Mouse (Mus musculus) bone marrow macrophage, adult 2 months (primary cell): ENCODE results near the gene Gm10491. TPM values are rescaled to one million over a fixed set of nuclear protein-coding genes. Genes with fewer than 3 reads are reported as not detected.

Experiments used
- H3K27ac ChIP-seq: 2 replicates; pipeline ENCODE4 v1.5.1; 2012; ENCODE audit warnings: low read depth, low read length; ENCODE audit not compliant: insufficient read depth
- H3K4me1 ChIP-seq: 2 replicates; pipeline ENCODE4 v1.6.1; 2012; ENCODE audit warnings: low read length; ENCODE audit not compliant: control insufficient read depth, insufficient read depth
- H3K4me3 ChIP-seq: 2 replicates; pipeline ENCODE4 v1.5.1; 2012; ENCODE audit warnings: mild to moderate bottlenecking, low read length, moderate library complexity; ENCODE audit not compliant: insufficient read depth
- CTCF ChIP-seq: IDR thresholded peaks from 2 replicates; pipeline ENCODE4 v1.5.1; 2012; ENCODE audit warnings: low read depth, mild to moderate bottlenecking, low read length, moderate library complexity
- POLR2A ChIP-seq: IDR thresholded peaks from 2 replicates; pipeline ENCODE4 v1.6.1; 2012; ENCODE audit warnings: mild to moderate bottlenecking, low read depth, low read length, borderline replicate concordance
- polyA plus RNA-seq: library from polyadenylated mRNA; stranded (reverse); fragments of >200 nt; gene quantifications from 2 replicates; pipeline ENCODE4 v1.2.4, GENCODE M21; 2012; ENCODE audit not compliant: missing spikeins, insufficient read depth, insufficient read length

Gene Gm10491
- polyA plus RNA-seq, 1 experiment = not detected

GRCm38 (mm10) chrX:7879819-7880218 lies 27.8 kb downstream of the Gm10491 start:
- Histone ChIP-seq H3K27ac (no peak overlapping the region), H3K4me3 (no peak overlapping the region), H3K4me1 (peaks cover 5% of the 10 kb centered on the region; the same call in 1 of the 2 replicates)
- TF ChIP-seq CTCF (0 out of 2 replicates have a peak, but pooled peaks have one; percentile 9), POLR2A (no peak)

- 0 out of 2 replicates have a peak overlapping the region, but pooled peaks have one; percentile 3 for H3K27ac ChIP-seq
- H3K4me3 ChIP-seq = peak overlapping the region; percentile 68
- H3K4me1 ChIP-seq = peaks cover 8% of the 10 kb centered on the region
- no peak for TF ChIP-seq POLR2A
- no peak for TF ChIP-seq CTCF
These were observed 29.1 kb downstream of the Gm10491 start for GRCm38 (mm10) chrX:7878495-7878894.

GRCm38 (mm10) chrX:7878007-7878419 lies 29.6 kb downstream of the Gm10491 start, which contains the start of gene Pim2:
Gene Pim2 (plus strand): TSS chrX:7878262.
- Histone ChIP-seq H3K4me3 (peak within 1 kb of the TSS; percentile 68), H3K27ac (0 out of 2 replicates have a peak within 1 kb of the TSS, but pooled peaks have one; percentile 3), H3K4me1 (peaks cover 8% of the 10 kb centered on the region)
- no peak for TF ChIP-seq CTCF
- TF ChIP-seq POLR2A = no peak

GRCm38 (mm10) chrX:7869826-7870225 lies 37.8 kb downstream of the Gm10491 start:
- no peak overlapping the region for H3K4me3 ChIP-seq
- H3K27ac ChIP-seq = no peak overlapping the region
- TF ChIP-seq POLR2A (no peak), CTCF (no peak)
- peaks cover 38% of the 10 kb centered on the region for H3K4me1 ChIP-seq

- Histone ChIP-seq H3K4me1 (peaks cover 40% of the 10 kb centered on the region), H3K27ac (no peak overlapping the region), H3K4me3 (no peak overlapping the region)
- TF ChIP-seq POLR2A (no peak), CTCF (no peak)
These were observed 39.1 kb downstream of the Gm10491 start for GRCm38 (mm10) chrX:7868506-7868905.

GRCm38 (mm10) chrX:7867141-7867540 lies 40.5 kb downstream of the Gm10491 start:
- TF ChIP-seq CTCF = no peak
- TF ChIP-seq POLR2A = no peak
- Histone ChIP-seq H3K4me3 (no peak overlapping the region), H3K4me1 (peaks cover 47% of the 10 kb centered on the region)

GRCm38 (mm10) chrX:7865786-7866185 lies 41.8 kb downstream of the Gm10491 start:
- TF ChIP-seq POLR2A (no peak), CTCF (no peak)
- Histone ChIP-seq H3K4me1 (peaks cover 56% of the 10 kb centered on the region), H3K27ac (peak overlapping the region; percentile 86), H3K4me3 (peak overlapping the region; percentile 23; the same call in 1 of the 2 replicates)

More at GRCm38 (mm10) chrX:7867141-7867540, 40.5 kb downstream of the Gm10491 start:
- no peak overlapping the region for H3K27ac ChIP-seq

GRCm38 (mm10) chrX:7865343-7865742 lies 42.3 kb downstream of the Gm10491 start:
- Histone ChIP-seq H3K27ac (peak overlapping the region; percentile 86), H3K4me1 (peaks cover 56% of the 10 kb centered on the region), H3K4me3 (peak overlapping the region; percentile 23; the same call in 1 of the 2 replicates)
- no peak for TF ChIP-seq CTCF
- TF ChIP-seq POLR2A = no peak

GRCm38 (mm10) chrX:7864551-7864950 lies 43.1 kb downstream of the Gm10491 start:
- Histone ChIP-seq H3K27ac (peak overlapping the region; percentile 86), H3K4me3 (no peak overlapping the region), H3K4me1 (peaks cover 56% of the 10 kb centered on the region)
- TF ChIP-seq POLR2A (no peak), CTCF (no peak)

GRCm38 (mm10) chrX:7863181-7863580 lies 44.5 kb downstream of the Gm10491 start:
- Histone ChIP-seq H3K4me1 (peaks cover 54% of the 10 kb centered on the region), H3K4me3 (no peak overlapping the region), H3K27ac (no peak overlapping the region)
- TF ChIP-seq POLR2A (no peak), CTCF (no peak)
